Mouse (Mus musculus): Measurements from ENCODE around the gene Pm20d1.

The Pm20d1 gene

GRCm38 (mm10) chr1:131797202-131797909, at the start of gene Pm20d1:
Gene Pm20d1 (plus strand): TSS chr1:131797381.
- DNase-seq: peak; percentile 76 to 84

- no peak for DNase-seq
These were observed 49.4 kb upstream of the Pm20d1 start for GRCm38 (mm10) chr1:131747761-131748160.

GRCm38 (mm10) chr1:131748636-131749035, 48.5 kb upstream of the Pm20d1 start:
- no peak for DNase-seq

GRCm38 (mm10) chr1:131749706-131750545, 47.3 kb upstream of the Pm20d1 start:
- no peak for DNase-seq

- no peak for DNase-seq
These were observed 45.8 kb upstream of the Pm20d1 start for GRCm38 (mm10) chr1:131751181-131751890.

- DNase-seq: no peak
These were observed 45.3 kb upstream of the Pm20d1 start for GRCm38 (mm10) chr1:131751891-131752311.

- DNase-seq: no peak
These were observed 42.9 kb upstream of the Pm20d1 start for GRCm38 (mm10) chr1:131754212-131754829.

GRCm38 (mm10) chr1:131754916-131755315, 42.3 kb upstream of the Pm20d1 start:
- peak in 1 of 2 experiments; percentile 24 for DNase-seq

GRCm38 (mm10) chr1:131757211-131757610, 40.0 kb upstream of the Pm20d1 start:
- DNase-seq: no peak

GRCm38 (mm10) chr1:131758796-131759195, 38.4 kb upstream of the Pm20d1 start:
- DNase-seq: no peak

- no peak for DNase-seq
These were observed 37.3 kb upstream of the Pm20d1 start for GRCm38 (mm10) chr1:131759667-131760427.

GRCm38 (mm10) chr1:131760428-131760820, 36.8 kb upstream of the Pm20d1 start:
- no peak for DNase-seq

- DNase-seq: no peak
These were observed 35.9 kb upstream of the Pm20d1 start for GRCm38 (mm10) chr1:131761079-131761831.

- DNase-seq: no peak
These were observed 33.5 kb upstream of the Pm20d1 start for GRCm38 (mm10) chr1:131763683-131764082.

GRCm38 (mm10) chr1:131764581-131765338, 32.4 kb upstream of the Pm20d1 start:
- DNase-seq: no peak

GRCm38 (mm10) chr1:131765357-131766001, 31.7 kb upstream of the Pm20d1 start:
- DNase-seq: peak; percentile 90 to 91

GRCm38 (mm10) chr1:131769296-131769695, 27.9 kb upstream of the Pm20d1 start:
- no peak for DNase-seq

GRCm38 (mm10) chr1:131770656-131771055, 26.5 kb upstream of the Pm20d1 start:
- DNase-seq: no peak

GRCm38 (mm10) chr1:131771440-131771839, 25.7 kb upstream of the Pm20d1 start:
- no peak for DNase-seq

GRCm38 (mm10) chr1:131794591-131794990, 2.6 kb upstream of the Pm20d1 start:
- DNase-seq: no peak
